Mouse (Mus musculus): Measurements from ENCODE around the gene Loxl3. TPM values are rescaled to one million over a fixed set of nuclear protein-coding genes. Genes with fewer than 3 reads are reported as not detected.
A peak's percentile ranks its signal among the peaks of the same experiment; 100 is the strongest.

Loxl3 gene
- polyA plus RNA-seq, 1 experiment from 2014 or later, result 6.8 TPM

GRCm38 (mm10) chr6:83024421-83024820 lies 9.6 kb upstream of the Loxl3 start:
- no peaks in the 10 kb centered on the region for H3K27me3 ChIP-seq (ENCODE audit: control insufficient read depth, insufficient read depth, low read length)
- H3K36me3 ChIP-seq (ENCODE audit: control insufficient read depth, insufficient read depth, low read length), result no peaks in the 10 kb centered on the region
- H3K9me3 ChIP-seq (ENCODE audit: control insufficient read depth, low read length), result no peaks in the 10 kb centered on the region
- no peak overlapping the region for H3K4me2 ChIP-seq
- H3K27ac ChIP-seq (ENCODE audit: low read depth, low read length), result no peak overlapping the region
- no peak overlapping the region for H3K9ac ChIP-seq (ENCODE audit: low read length)
- no peak for ATAC-seq (ENCODE audit: low FRiP score)
- no peak for DNase-seq (ENCODE audit: low spot score, missing footprints)
- H3K4me1 ChIP-seq (ENCODE audit: control insufficient read depth, insufficient read depth, low read length), result no peaks in the 10 kb centered on the region
- 74% methylated on average over 4 of the region's 4 CpGs for whole genome bisulfite sequencing
- no peak overlapping the region for H3K4me3 ChIP-seq (ENCODE audit: low read depth, low read length)

DNA sequence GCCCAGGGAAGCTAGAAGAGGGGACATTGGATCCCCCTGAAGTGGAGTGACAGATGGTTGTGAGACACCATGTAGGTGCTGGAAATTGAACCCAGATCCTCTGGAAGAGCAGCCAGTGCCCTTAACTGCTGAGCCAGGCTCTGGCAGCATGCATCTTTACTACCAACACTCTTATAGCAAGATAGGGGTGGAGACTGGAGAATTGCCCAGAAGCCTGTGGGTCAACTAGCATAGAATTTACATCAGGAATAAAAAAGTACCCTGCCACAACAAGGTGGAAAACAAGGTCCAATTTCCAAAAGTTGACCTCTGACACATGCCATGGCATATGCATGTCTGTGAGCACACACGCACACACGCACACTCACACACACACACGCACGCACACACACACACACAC lies 8.8 kb upstream of the Loxl3 start:
- no peak overlapping the region for H3K9ac ChIP-seq (ENCODE audit: low read length)
- no peaks in the 10 kb centered on the region for H3K9me3 ChIP-seq (ENCODE audit: control insufficient read depth, low read length)
- ATAC-seq (ENCODE audit: low FRiP score) (no peak), DNase-seq (ENCODE audit: low spot score, missing footprints) (no peak)
- no peaks in the 10 kb centered on the region for H3K36me3 ChIP-seq (ENCODE audit: control insufficient read depth, insufficient read depth, low read length)
- H3K4me2 ChIP-seq, result no peak overlapping the region
- 80% methylated on average over 4 of the region's 4 CpGs for WGBS
- H3K27me3 ChIP-seq (ENCODE audit: control insufficient read depth, insufficient read depth, low read length), result peaks cover 7% of the 10 kb centered on the region
- no peak overlapping the region for H3K27ac ChIP-seq (ENCODE audit: low read depth, low read length)
- no peaks in the 10 kb centered on the region for H3K4me1 ChIP-seq (ENCODE audit: control insufficient read depth, insufficient read depth, low read length)
- no peak overlapping the region for H3K4me3 ChIP-seq (ENCODE audit: low read depth, low read length)

GRCm38 (mm10) chr6:83027293-83027692 lies 6.7 kb upstream of the Loxl3 start:
- ATAC-seq (ENCODE audit: low FRiP score) (no peak), DNase-seq (ENCODE audit: low spot score, missing footprints) (no peak)

DNA sequence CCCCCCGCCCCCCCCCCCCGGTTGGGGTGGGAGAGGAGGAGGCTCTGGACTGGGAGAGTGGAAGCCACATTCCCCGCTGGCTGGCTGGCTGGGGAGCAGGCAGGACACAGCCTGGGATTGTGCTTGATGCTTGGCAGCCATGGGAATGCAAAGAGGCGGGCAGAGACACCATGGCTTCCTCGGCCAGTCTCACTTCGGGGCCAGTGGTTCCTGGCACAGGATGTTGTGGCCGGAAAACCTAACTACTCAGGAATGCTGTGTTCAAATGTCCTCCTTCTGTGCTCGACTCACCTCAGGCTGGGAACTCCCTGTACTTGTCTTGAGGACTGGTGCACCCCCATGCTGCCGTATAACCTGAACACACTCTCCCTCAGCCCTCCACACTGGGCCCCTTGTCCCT lies 6.3 kb upstream of the Loxl3 start:
- Histone ChIP-seq H3K27me3 (ENCODE audit: control insufficient read depth, insufficient read depth, low read length) (peaks cover 30% of the 10 kb centered on the region), H3K4me3 (ENCODE audit: low read depth, low read length) (no peak overlapping the region), H3K36me3 (ENCODE audit: control insufficient read depth, insufficient read depth, low read length) (no peaks in the 10 kb centered on the region), H3K27ac (ENCODE audit: low read depth, low read length) (no peak overlapping the region), H3K9me3 (ENCODE audit: control insufficient read depth, low read length) (no peaks in the 10 kb centered on the region), H3K9ac (ENCODE audit: low read length) (no peak overlapping the region), H3K4me2 (no peak overlapping the region), H3K4me1 (ENCODE audit: control insufficient read depth, insufficient read depth, low read length) (peaks cover 7% of the 10 kb centered on the region)
- DNase-seq (ENCODE audit: low spot score, missing footprints), result no peak
- WGBS, result 68% methylated on average over 7 of the region's 9 CpGs
- no peak for ATAC-seq (ENCODE audit: low FRiP score)

More at GRCm38 (mm10) chr6:83027293-83027692, 6.7 kb upstream of the Loxl3 start:
- H3K36me3 ChIP-seq (ENCODE audit: control insufficient read depth, insufficient read depth, low read length), result no peaks in the 10 kb centered on the region
- H3K9ac ChIP-seq (ENCODE audit: low read length), result no peak overlapping the region
- peaks cover 26% of the 10 kb centered on the region for H3K27me3 ChIP-seq (ENCODE audit: control insufficient read depth, insufficient read depth, low read length)
- 61% methylated on average over 8 of the region's 8 CpGs for WGBS
- H3K9me3 ChIP-seq (ENCODE audit: control insufficient read depth, low read length), result no peaks in the 10 kb centered on the region
- H3K4me2 ChIP-seq, result no peak overlapping the region
- H3K27ac ChIP-seq (ENCODE audit: low read depth, low read length), result no peak overlapping the region
- peaks cover 3% of the 10 kb centered on the region for H3K4me1 ChIP-seq (ENCODE audit: control insufficient read depth, insufficient read depth, low read length)
- H3K4me3 ChIP-seq (ENCODE audit: low read depth, low read length), result no peak overlapping the region

- no peak overlapping the region for H3K27ac ChIP-seq (ENCODE audit: low read depth, low read length)
- H3K9ac ChIP-seq (ENCODE audit: low read length), result no peak overlapping the region
- H3K27me3 ChIP-seq (ENCODE audit: control insufficient read depth, insufficient read depth, low read length), result peaks cover 32% of the 10 kb centered on the region
- H3K4me1 ChIP-seq (ENCODE audit: control insufficient read depth, insufficient read depth, low read length), result peaks cover 17% of the 10 kb centered on the region
- H3K4me2 ChIP-seq, result no peak overlapping the region
- H3K36me3 ChIP-seq (ENCODE audit: control insufficient read depth, insufficient read depth, low read length), result no peaks in the 10 kb centered on the region
- 16% methylated on average over 10 of the region's 10 CpGs for WGBS
- H3K4me3 ChIP-seq (ENCODE audit: low read depth, low read length), result no peak overlapping the region
- DNase-seq (ENCODE audit: low spot score, missing footprints), result no peak
- no peaks in the 10 kb centered on the region for H3K9me3 ChIP-seq (ENCODE audit: control insufficient read depth, low read length)
- ATAC-seq (ENCODE audit: low FRiP score), result no peak
These were observed 4.2 kb upstream of the Loxl3 start for GRCm38 (mm10) chr6:83029777-83030176.

GRCm38 (mm10) chr6:83031111-83031510 lies 2.9 kb upstream of the Loxl3 start:
- Histone ChIP-seq H3K4me1 (ENCODE audit: control insufficient read depth, insufficient read depth, low read length) (peaks cover 20% of the 10 kb centered on the region), H3K36me3 (ENCODE audit: control insufficient read depth, insufficient read depth, low read length) (no peaks in the 10 kb centered on the region), H3K4me2 (no peak overlapping the region), H3K9me3 (ENCODE audit: control insufficient read depth, low read length) (no peaks in the 10 kb centered on the region), H3K9ac (ENCODE audit: low read length) (no peak overlapping the region), H3K27ac (ENCODE audit: low read depth, low read length) (no peak overlapping the region), H3K4me3 (ENCODE audit: low read depth, low read length) (no peak overlapping the region), H3K27me3 (ENCODE audit: control insufficient read depth, insufficient read depth, low read length) (peaks cover 32% of the 10 kb centered on the region)
- ATAC-seq (ENCODE audit: low FRiP score), result no peak
- 59% methylated on average over 7 of the region's 7 CpGs for WGBS
- no peak for DNase-seq (ENCODE audit: low spot score, missing footprints)

- ATAC-seq (ENCODE audit: low FRiP score), result no peak
- peak overlapping the region; percentile 85 for H3K4me2 ChIP-seq
- 15% methylated on average over 18 of the region's 18 CpGs for WGBS
- peaks cover 20% of the 10 kb centered on the region for H3K4me1 ChIP-seq (ENCODE audit: control insufficient read depth, insufficient read depth, low read length)
- peak overlapping the region; percentile 52 for H3K4me3 ChIP-seq (ENCODE audit: low read depth, low read length)
- H3K9ac ChIP-seq (ENCODE audit: low read length), result peak overlapping the region; percentile 55; the same call in 1 of the 2 replicates
- H3K27me3 ChIP-seq (ENCODE audit: control insufficient read depth, insufficient read depth, low read length), result peaks cover 32% of the 10 kb centered on the region
- no peak overlapping the region for H3K27ac ChIP-seq (ENCODE audit: low read depth, low read length)
- no peaks in the 10 kb centered on the region for H3K36me3 ChIP-seq (ENCODE audit: control insufficient read depth, insufficient read depth, low read length)
- DNase-seq (ENCODE audit: low spot score, missing footprints), result no peak
- no peaks in the 10 kb centered on the region for H3K9me3 ChIP-seq (ENCODE audit: control insufficient read depth, low read length)
These were observed 1.9 kb upstream of the Loxl3 start for GRCm38 (mm10) chr6:83031921-83032590.

- whole genome bisulfite sequencing, result under 1% methylated on average over 31 of the region's 31 CpGs
- no peaks in the 10 kb centered on the region for H3K36me3 ChIP-seq (ENCODE audit: control insufficient read depth, insufficient read depth, low read length)
- no peaks in the 10 kb centered on the region for H3K9me3 ChIP-seq (ENCODE audit: control insufficient read depth, low read length)
- ATAC-seq (ENCODE audit: low FRiP score), result peak; percentile 53
- H3K9ac ChIP-seq (ENCODE audit: low read length), result peak overlapping the region; percentile 55
- peaks cover 20% of the 10 kb centered on the region for H3K4me1 ChIP-seq (ENCODE audit: control insufficient read depth, insufficient read depth, low read length)
- peak overlapping the region; percentile 52 for H3K4me3 ChIP-seq (ENCODE audit: low read depth, low read length)
- H3K4me2 ChIP-seq, result peak overlapping the region; percentile 85
- H3K27me3 ChIP-seq (ENCODE audit: control insufficient read depth, insufficient read depth, low read length), result peaks cover 32% of the 10 kb centered on the region
- no peak overlapping the region for H3K27ac ChIP-seq (ENCODE audit: low read depth, low read length)
- DNase-seq (ENCODE audit: low spot score, missing footprints), result peak; percentile 97
These were observed 1.2 kb upstream of the Loxl3 start for GRCm38 (mm10) chr6:83032769-83033191.

DNA sequence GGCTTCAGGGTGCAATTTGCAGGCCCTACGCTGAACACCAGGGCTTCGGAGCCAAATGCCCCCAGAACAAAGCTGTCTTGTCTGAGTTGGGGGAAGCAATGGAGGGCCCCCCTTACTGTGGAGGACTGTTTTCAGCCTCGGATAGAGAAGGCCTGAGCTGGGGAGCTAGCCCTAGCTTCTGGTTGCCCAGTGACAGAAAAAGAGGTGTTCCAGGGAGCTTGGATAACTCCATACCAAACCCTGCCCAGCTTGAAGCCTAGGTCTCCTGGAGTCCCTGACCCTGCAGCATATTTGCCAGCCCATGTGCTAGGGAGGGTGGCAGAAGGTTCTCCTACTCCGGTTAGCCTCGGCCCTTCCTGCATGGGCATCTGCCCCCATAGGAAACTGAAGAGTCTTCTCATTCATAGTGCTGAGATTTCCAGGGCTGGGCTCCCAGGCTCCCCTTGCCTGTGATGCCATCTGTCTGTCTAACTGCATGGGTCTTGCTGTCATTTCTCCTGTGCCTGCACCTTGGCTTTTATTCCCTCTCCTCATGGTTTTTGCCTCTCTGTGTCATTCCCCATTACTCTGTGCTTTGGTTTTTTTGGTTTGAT lies 586 bp downstream of the Loxl3 start:
- peak overlapping the region; percentile 85 for H3K4me2 ChIP-seq

More for the DNA sequence above, 586 bp downstream of the Loxl3 start:
- Histone ChIP-seq H3K4me3 (ENCODE audit: low read depth, low read length) (peak overlapping the region; percentile 52), H3K9me3 (ENCODE audit: control insufficient read depth, low read length) (no peaks in the 10 kb centered on the region), H3K9ac (ENCODE audit: low read length) (peak overlapping the region; percentile 55; the same call in 1 of the 2 replicates), H3K36me3 (ENCODE audit: control insufficient read depth, insufficient read depth, low read length) (no peaks in the 10 kb centered on the region), H3K27ac (ENCODE audit: low read depth, low read length) (no peak overlapping the region), H3K4me1 (ENCODE audit: control insufficient read depth, insufficient read depth, low read length) (peaks cover 27% of the 10 kb centered on the region), H3K27me3 (ENCODE audit: control insufficient read depth, insufficient read depth, low read length) (peaks cover 32% of the 10 kb centered on the region)
- WGBS, result 20% methylated on average over 5 of the region's 5 CpGs
- ATAC-seq (ENCODE audit: low FRiP score), result no peak
- peak; percentile 86 for DNase-seq (ENCODE audit: low spot score, missing footprints)
